Mouse (Mus musculus) MEL (cell line): ENCODE results near the gene Rcsd1.

Experiments
- BHLHE40 ChIP-seq: IDR thresholded peaks from 2 replicates; pipeline ENCODE4 v1.6.1; 2012; ENCODE audit warnings: low read depth, mild to moderate bottlenecking, inconsistent platforms, low read length, improper control_type of control experiment, borderline replicate concordance
- CTCF ChIP-seq, 3 experiments: IDR thresholded peaks in 2 of 3; conservative IDR thresholded peaks in 1 of 3; 2 replicates each; pipeline ENCODE4 v1.5.1; 2011 to 2012; ENCODE audit warnings: low read length in 3 of 3, low read depth in 2 of 3, mild to moderate bottlenecking in 2 of 3, improper control_type of control experiment in 1 of 3, inconsistent platforms in 1 of 3, mixed read lengths in 1 of 3, moderate library complexity in 1 of 3; ENCODE audit not compliant: control insufficient read depth in 1 of 3, insufficient read depth in 1 of 3, poor library complexity in 1 of 3, severe bottlenecking in 1 of 3
- E2F4 ChIP-seq: IDR thresholded peaks from 2 replicates; pipeline ENCODE4 v1.6.1; 2011; ENCODE audit warnings: low read depth, low read length, improper control_type of control experiment, borderline replicate concordance
- EP300 ChIP-seq, 2 experiments: IDR thresholded peaks; 2 replicates each; pipeline ENCODE4 v1.6.1; 2011; ENCODE audit warnings: improper control_type of control experiment in 2 of 2, low read length in 2 of 2, low read depth in 1 of 2, mild to moderate bottlenecking in 1 of 2
- GABPA ChIP-seq: IDR thresholded peaks from 2 replicates; pipeline ENCODE4 v1.6.1; 2012; ENCODE audit warnings: low read depth, mild to moderate bottlenecking, inconsistent platforms, low read length, improper control_type of control experiment, moderate library complexity
- KAT2A ChIP-seq: conservative IDR thresholded peaks from 2 replicates; pipeline ENCODE4 v1.6.1; 2012; ENCODE audit warnings: low read depth, low read length, improper control_type of control experiment, inconsistent platforms
- MXI1 ChIP-seq: IDR thresholded peaks from 2 replicates; pipeline ENCODE4 v1.6.1; 2011; ENCODE audit warnings: mild to moderate bottlenecking, low read depth, low read length, improper control_type of control experiment
- POLR2A ChIP-seq, 2 experiments: IDR thresholded peaks; 2 replicates each; pipeline ENCODE4 v1.6.1; 2011 to 2012; ENCODE audit warnings: low read length in 2 of 2, mild to moderate bottlenecking in 2 of 2, control low read depth in 1 of 2, improper control_type of control experiment in 1 of 2, low read depth in 1 of 2, moderate library complexity in 1 of 2; ENCODE audit not compliant: control insufficient read depth in 1 of 2, insufficient read depth in 1 of 2, poor library complexity in 1 of 2
- RAD21 ChIP-seq: IDR thresholded peaks from 2 replicates; pipeline ENCODE4 v1.6.1; 2011; ENCODE audit warnings: mild to moderate bottlenecking, low read depth, low read length, improper control_type of control experiment
- TCF12 ChIP-seq: IDR thresholded peaks from 2 replicates; pipeline ENCODE4 v1.6.1; 2014; ENCODE audit warnings: low read depth, mild to moderate bottlenecking, inconsistent platforms, low read length, improper control_type of control experiment, moderate library complexity
- USF2 ChIP-seq, 2 experiments: IDR thresholded peaks; 2 replicates each; pipeline ENCODE4 v1.6.1; 2011 to 2012; ENCODE audit warnings: improper control_type of control experiment in 2 of 2, low read length in 2 of 2, borderline replicate concordance in 1 of 2, inconsistent platforms in 1 of 2, low read depth in 1 of 2, mild to moderate bottlenecking in 1 of 2; ENCODE audit not compliant: insufficient read depth in 1 of 2
- ZKSCAN1 ChIP-seq: IDR thresholded peaks from 2 replicates; pipeline ENCODE4 v1.6.1; 2012; ENCODE audit warnings: low read depth, mild to moderate bottlenecking, inconsistent platforms, low read length, improper control_type of control experiment, moderate library complexity

DNA sequence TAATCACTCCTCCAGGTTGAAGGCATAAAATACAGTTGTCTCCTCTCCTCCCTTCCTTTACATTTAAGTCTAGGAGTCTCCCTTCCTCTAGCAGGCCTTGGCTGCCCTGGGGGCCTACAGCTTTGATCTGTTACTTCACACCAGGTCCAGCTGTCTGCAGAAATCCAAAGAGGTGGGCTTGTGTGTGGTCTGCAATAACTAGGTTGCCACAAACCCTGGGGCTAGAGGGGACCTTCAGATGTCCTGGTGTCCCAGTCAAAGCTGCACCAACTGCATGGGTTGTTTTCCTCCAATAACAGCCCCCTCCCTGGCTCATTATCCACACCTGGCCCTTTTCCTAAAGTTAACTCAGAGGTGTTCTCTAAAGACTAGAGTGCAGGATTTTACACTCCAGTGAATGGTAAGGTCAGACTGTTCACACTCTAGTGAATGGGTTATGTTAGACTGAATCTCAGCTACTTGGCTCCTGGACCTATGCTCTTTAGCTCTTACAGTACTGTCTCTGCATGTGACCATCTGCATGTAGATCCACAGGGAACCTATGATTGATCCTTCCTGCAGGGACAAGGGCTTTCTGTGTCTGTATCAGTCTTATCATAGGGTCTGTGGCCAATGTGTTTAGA lies 14.1 kb downstream of the Rcsd1 start:
- TF ChIP-seq USF2 (IDR thresholded peaks at IDR 0.05; ENCODE audit: borderline replicate concordance in 1 of 2, insufficient read depth in 1 of 2, low read depth in 1 of 2, low read length in 2 of 2): no peak
- no peak for TF ChIP-seq RAD21
- no peak for TF ChIP-seq MXI1
- TF ChIP-seq CTCF (IDR thresholded peaks at IDR 0.05 in 2 of 3, conservative IDR thresholded peaks at IDR 0.05 in 1 of 3; ENCODE audit: control insufficient read depth in 1 of 3, insufficient read depth in 1 of 3, low read depth in 2 of 3, low read length in 3 of 3, poor library complexity in 1 of 3, severe bottlenecking in 1 of 3): no peak
- no peak for TF ChIP-seq TCF12
- TF ChIP-seq EP300 (IDR thresholded peaks at IDR 0.05; ENCODE audit: low read depth in 1 of 2, low read length in 2 of 2): no peak
- TF ChIP-seq POLR2A (IDR thresholded peaks at IDR 0.05; ENCODE audit: control insufficient read depth in 1 of 2, insufficient read depth in 1 of 2, low read depth in 1 of 2, low read length in 2 of 2, poor library complexity in 1 of 2): no peak
- TF ChIP-seq GABPA: no peak
- TF ChIP-seq ZKSCAN1: no peak
- TF ChIP-seq BHLHE40: no peak
- no peak for TF ChIP-seq KAT2A
- TF ChIP-seq E2F4: no peak
